Mouse (Mus musculus) testis, postnatal 10 days (tissue): Measurements from ENCODE around the gene Ogdhl.

Source experiments
- DNase-seq: peaks from one replicate; pipeline ENCODE4 v3.0.0; 2021; ENCODE audit warnings: low spot score

Ogdhl gene

DNA sequence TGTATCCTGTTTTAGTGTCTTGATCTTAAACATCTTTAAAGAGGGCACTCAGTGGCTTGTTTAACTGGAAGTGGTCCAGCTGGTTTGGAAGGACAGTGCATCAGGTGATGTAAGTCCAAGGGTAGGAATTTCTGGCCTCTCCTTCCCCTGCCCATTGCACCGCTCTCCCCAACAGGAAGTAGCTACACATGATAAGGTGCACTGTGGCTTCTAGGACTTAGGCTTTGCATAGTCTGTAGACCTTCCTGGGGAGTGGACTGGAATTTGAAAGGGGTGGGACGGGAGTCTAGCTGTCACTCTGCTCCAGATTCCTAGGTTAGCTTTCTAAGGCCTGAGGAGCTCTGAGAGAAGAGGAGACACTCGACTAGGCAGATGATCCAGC is 58.3 kb downstream of the Ogdhl start:
- no peak for DNase-seq

DNA sequence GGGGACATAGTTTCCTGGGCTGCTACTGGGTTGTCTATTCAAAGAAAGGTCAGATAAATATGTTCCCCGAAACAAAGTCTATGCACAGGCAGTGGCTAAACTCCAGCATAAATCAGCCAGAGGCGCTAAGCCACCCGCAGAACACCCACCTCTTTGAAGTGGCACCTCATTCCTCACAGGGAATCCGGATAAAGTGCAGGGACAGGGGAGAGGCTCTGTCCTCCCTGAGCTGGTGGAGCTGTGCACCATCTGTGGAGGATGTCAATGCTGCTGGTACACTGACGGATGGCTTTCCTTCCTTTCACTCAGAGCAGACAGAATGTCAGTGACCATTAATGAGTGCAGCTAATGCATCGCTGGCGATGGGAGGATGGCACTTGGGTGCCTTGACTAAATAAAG is 59.2 kb downstream of the Ogdhl start:
- DNase-seq, result no peak

DNA sequence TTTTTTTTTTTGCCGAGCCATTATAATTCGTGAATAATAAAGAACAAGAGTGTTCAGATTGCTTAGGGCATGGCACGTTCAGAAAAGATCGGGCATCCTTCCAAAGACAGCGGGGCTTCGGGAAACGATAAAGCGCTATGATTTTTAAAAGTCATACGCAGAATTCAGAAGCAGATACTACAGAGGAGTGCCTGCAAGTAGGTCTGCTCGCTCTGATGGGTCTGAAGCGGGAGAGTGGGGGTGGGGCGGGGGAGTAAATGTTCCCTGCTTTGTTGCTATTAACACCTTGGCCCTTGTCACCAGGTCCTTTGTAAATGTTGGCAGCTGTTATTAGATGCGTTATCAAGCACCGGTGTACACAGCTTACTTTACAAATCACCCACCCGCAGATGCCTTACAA is 59.8 kb downstream of the Ogdhl start:
- no peak for DNase-seq

DNA sequence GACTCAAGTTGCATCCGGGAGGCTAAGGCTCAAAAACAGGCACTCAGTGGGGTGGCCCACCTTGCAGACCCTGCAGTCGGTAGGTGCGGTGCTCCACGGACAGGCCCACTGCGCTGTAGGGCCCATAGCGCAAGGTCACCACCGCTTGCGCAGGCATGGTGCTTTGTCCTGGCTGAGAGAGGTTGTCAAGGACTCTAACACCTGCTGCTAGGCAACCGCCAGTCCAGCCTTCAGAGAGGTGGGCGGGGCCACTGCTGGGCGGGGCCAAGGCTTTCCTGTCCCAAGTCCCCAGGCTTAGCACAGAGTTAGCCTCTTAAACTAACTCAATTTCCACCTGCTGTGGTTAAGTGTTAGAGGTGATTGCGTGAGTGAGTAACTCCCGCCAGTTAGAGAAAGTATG is 66.4 kb downstream of the Ogdhl start, which contains the start of gene 1700024G13Rik:
1700024G13Rik (minus strand) TSS at position 196 of the 400 bp plus-strand sequence.
- DNase-seq, result peak; percentile 75
